Mouse (Mus musculus): ENCODE results near the gene Bcl11b.

DNA sequence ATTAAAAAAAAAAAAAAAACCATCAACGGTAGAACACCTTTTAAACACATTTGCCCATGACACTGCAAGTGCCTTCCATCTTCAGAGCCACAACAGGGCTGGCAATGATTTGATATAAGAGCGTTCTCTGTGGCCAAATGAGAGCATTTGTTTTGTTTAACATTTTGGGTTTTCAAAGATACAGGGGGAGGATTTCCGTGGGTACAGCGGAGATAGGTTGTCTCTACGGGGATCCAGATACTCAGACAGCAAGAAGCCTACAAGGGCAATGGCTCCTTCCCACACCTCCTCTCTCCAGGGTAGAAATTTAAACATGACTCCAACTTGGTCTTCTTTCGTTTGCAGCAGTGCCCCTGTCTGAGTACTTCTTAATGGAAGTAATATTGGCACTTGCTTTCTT is 7.2 kb downstream of the Bcl11b start:
- TF ChIP-seq CTCF (IDR thresholded peaks at IDR 0.05; ENCODE audit: control insufficient read depth, insufficient read depth, insufficient replicate concordance, low read depth, low read length), result no peak
- no peak for TF ChIP-seq POLR2A (IDR thresholded peaks at IDR 0.05; ENCODE audit: control insufficient read depth, low read depth, low read length)

All from testis, adult 2 months (tissue).